Comparison of ENCODE assay signal across 31 mouse cellular contexts in the genomic region with DNA sequence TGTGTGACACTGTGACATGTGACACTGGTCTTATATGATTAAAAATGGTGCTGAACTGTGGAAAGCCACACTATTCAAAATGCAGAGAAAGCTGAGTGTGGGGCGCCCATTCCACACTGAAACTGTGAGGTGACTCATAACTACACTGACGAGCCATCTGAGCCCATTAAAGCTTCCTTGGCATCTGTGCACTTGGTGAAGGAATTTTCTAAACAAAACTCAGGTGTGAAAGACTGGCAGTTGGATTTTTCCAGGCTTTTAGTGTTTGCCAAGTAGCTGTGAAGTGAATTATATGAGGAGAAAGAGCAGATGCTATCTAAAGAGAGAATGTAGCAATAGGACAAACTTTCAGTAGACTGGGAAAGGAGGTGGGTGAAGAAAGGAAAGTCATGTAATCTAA. TPM values are rescaled to one million over a fixed set of nuclear protein-coding genes. Genes with fewer than 3 reads are reported as not detected.
DNase-seq lines count a peak whose midpoint lies in the region; ATAC-seq lines count a peak whose summit lies in the region.
"Had no signal": no experiment of that assay in that cellular context is flagged by ENCODE, and none has a peak within 500 bp of the region (broad histone marks: within the 10 kb centered on the region; RNA-seq: fewer than 3 reads in every experiment).

No protein-coding gene starts in this region.

- DNase-seq in frontal cortex, postnatal 36 days (ENCODE audit: low spot score in 2 of 2) = peak; percentile 11 to 36
- no peak for DNase-seq in frontal cortex, postnatal 14 days (ENCODE audit: low spot score in 2 of 2)
- DNase-seq in limb, embryonic 10.5 days (ENCODE audit: low spot score) = no peak
- peak; percentile 83 for DNase-seq in brain, adult 2 months (ENCODE audit: low read depth, low spot score)
- peak; percentile 81 for DNase-seq in telencephalon, adult 2 months (ENCODE audit: low read depth, low spot score)
- DNase-seq in adipocyte (ENCODE audit: low spot score) = no peak
- DNase-seq: adrenal gland, adult 8-10 months; cerebellum, adult 8-10 months; cerebellum, postnatal 25 days; gastrocnemius, postnatal 25 days; kidney, adult 8-10 months; kidney, postnatal 4 days; spleen, adult 18-20 months; thymus, adult 2 months; thymus, postnatal 36 days had no signal

- no peaks in the 10 kb centered on the region for H3K9me3 ChIP-seq in limb, embryonic 13.5 days
- H3K9me3 ChIP-seq in limb, embryonic 10.5 days (replicated peaks) = no peaks in the 10 kb centered on the region
- H3K9me3 ChIP-seq: embryonic facial prominence, embryonic 10.5 days; embryonic facial prominence, embryonic 15.5 days; forebrain, embryonic 13.5 days; heart, embryonic 10.5 days; heart, embryonic 15.5 days; intestine, embryonic 15.5 days; lung, embryonic 15.5 days; midbrain, embryonic 10.5 days; midbrain, embryonic 15.5 days; neural tube, embryonic 15.5 days had no signal

- ATAC-seq in limb, embryonic 13.5 days (ENCODE audit: low FRiP score, low read depth) = peak; percentile 44; the same call in 1 of the 2 replicates
- ATAC-seq: CD4-positive, CD25-positive, alpha-beta regulatory T cell, adult 4 months; forebrain, embryonic 13.5 days; hindbrain, embryonic 16.5 days; intestine, embryonic 15.5 days; midbrain, embryonic 15.5 days had no signal

- no peak overlapping the region for H3K4me3 ChIP-seq in limb, embryonic 13.5 days
- no peak overlapping the region for H3K4me3 ChIP-seq in limb, embryonic 10.5 days
- H3K4me3 ChIP-seq: embryonic facial prominence, embryonic 10.5 days; embryonic facial prominence, embryonic 15.5 days; forebrain, embryonic 13.5 days; heart, embryonic 10.5 days; heart, embryonic 15.5 days; intestine, embryonic 15.5 days; lung, embryonic 15.5 days; midbrain, embryonic 10.5 days; midbrain, embryonic 15.5 days; neural tube, embryonic 15.5 days had no signal

- H3K9ac ChIP-seq in limb, embryonic 13.5 days = no peak overlapping the region
- H3K9ac ChIP-seq: embryonic facial prominence, embryonic 15.5 days; forebrain, embryonic 13.5 days; heart, embryonic 15.5 days; intestine, embryonic 15.5 days; lung, embryonic 15.5 days; midbrain, embryonic 15.5 days; neural tube, embryonic 15.5 days had no signal

- no peaks in the 10 kb centered on the region for H3K4me1 ChIP-seq in limb, embryonic 13.5 days
- H3K4me1 ChIP-seq in limb, embryonic 10.5 days = no peaks in the 10 kb centered on the region
- H3K4me1 ChIP-seq: embryonic facial prominence, embryonic 10.5 days; embryonic facial prominence, embryonic 15.5 days; forebrain, embryonic 13.5 days; heart, embryonic 10.5 days; heart, embryonic 15.5 days; intestine, embryonic 15.5 days; lung, embryonic 15.5 days; midbrain, embryonic 10.5 days; midbrain, embryonic 15.5 days; neural tube, embryonic 15.5 days had no signal

- H3K27me3 ChIP-seq in limb, embryonic 13.5 days = no peaks in the 10 kb centered on the region
- H3K27me3 ChIP-seq in limb, embryonic 10.5 days (ENCODE audit: low read depth, poor library complexity, severe bottlenecking) = no peaks in the 10 kb centered on the region
- H3K27me3 ChIP-seq: embryonic facial prominence, embryonic 15.5 days; forebrain, embryonic 13.5 days; heart, embryonic 15.5 days; intestine, embryonic 15.5 days; lung, embryonic 15.5 days; midbrain, embryonic 15.5 days; neural tube, embryonic 15.5 days had no signal

- H3K4me2 ChIP-seq in limb, embryonic 13.5 days (replicated peaks) = no peak overlapping the region
- H3K4me2 ChIP-seq: embryonic facial prominence, embryonic 15.5 days; forebrain, embryonic 13.5 days; heart, embryonic 15.5 days; intestine, embryonic 15.5 days; liver, embryonic 11.5 days; lung, embryonic 15.5 days; midbrain, embryonic 15.5 days; neural tube, embryonic 15.5 days had no signal

- no peaks in the 10 kb centered on the region for H3K36me3 ChIP-seq in limb, embryonic 13.5 days
- no peaks in the 10 kb centered on the region for H3K36me3 ChIP-seq in limb, embryonic 10.5 days
- H3K36me3 ChIP-seq: embryonic facial prominence, embryonic 10.5 days; embryonic facial prominence, embryonic 15.5 days; heart, embryonic 10.5 days; heart, embryonic 15.5 days; intestine, embryonic 15.5 days; lung, embryonic 15.5 days; midbrain, embryonic 10.5 days; midbrain, embryonic 15.5 days; neural tube, embryonic 15.5 days had no signal

- H3K27ac ChIP-seq in limb, embryonic 13.5 days = no peak overlapping the region
- H3K27ac ChIP-seq in limb, embryonic 10.5 days = no peak overlapping the region
- H3K27ac ChIP-seq: embryonic facial prominence, embryonic 10.5 days; embryonic facial prominence, embryonic 15.5 days; forebrain, embryonic 13.5 days; heart, embryonic 10.5 days; heart, embryonic 15.5 days; intestine, embryonic 15.5 days; kidney, postnatal 0 days; lung, embryonic 15.5 days; midbrain, embryonic 10.5 days; midbrain, embryonic 15.5 days; neural tube, embryonic 15.5 days; stomach, postnatal 0 days had no signal

- 55% methylated on average over 2 of the region's 2 CpGs for WGBS in limb, embryonic 13.5 days
- 79% methylated on average over 2 of the region's 2 CpGs for WGBS in limb, embryonic 10.5 days

RNA-seq across cellular contexts. Expression of a gene that starts 47.6 kb away (rescaled TPM):
- polyA plus RNA-seq in limb, embryonic 13.5 days (2015; fragmentation: Nextera tagmentation; extraction: Ambion mirVana) = 41.4 and 45.1 TPM in 2 replicates
- polyA plus RNA-seq in limb, embryonic 10.5 days (2016; fragmentation: Nextera tagmentation; extraction: Ambion mirVana) = 5.3 and 8.2 TPM in 2 replicates

Comparison
In these comparisons a context has a peak if more than half of its experiments do, and no peak if none do; other contexts are left out.
1. DNase-seq: peak in frontal cortex, postnatal 36 days (2 of 2), brain, adult 2 months (single experiment) and telencephalon, adult 2 months (single experiment); none in frontal cortex, postnatal 14 days (0 of 2), limb, embryonic 10.5 days (single experiment) and adipocyte (single experiment).